Mouse (Mus musculus) adrenal gland, postnatal 14 days (tissue): ENCODE measurements around the gene Pcyox1. TPM values are rescaled to one million over a fixed set of nuclear protein-coding genes. Genes with fewer than 3 reads are reported as not detected.
"Not testable (repeated sequence)": the region's sequence is repeated elsewhere in the genome, so short reads cannot be mapped to it uniquely, and the experiment has no call there.

Experiments
- DNase-seq: peaks from one replicate; pipeline ENCODE4 v3.0.0; 2021; ENCODE audit warnings: mixed read lengths
- total RNA-seq: library from RNA; stranded (reverse); gene quantifications from 2 replicates; pipeline ENCODE4 v1.2.3, GENCODE M21; 2021

The Pcyox1 gene
- total RNA-seq, 1 experiment from 2014 or later = 151 TPM

- DNase-seq = peak; percentile 90
Observed at GRCm38 (mm10) chr6:86366125-86366852, 30.7 kb downstream of the Pcyox1 start.

DNA sequence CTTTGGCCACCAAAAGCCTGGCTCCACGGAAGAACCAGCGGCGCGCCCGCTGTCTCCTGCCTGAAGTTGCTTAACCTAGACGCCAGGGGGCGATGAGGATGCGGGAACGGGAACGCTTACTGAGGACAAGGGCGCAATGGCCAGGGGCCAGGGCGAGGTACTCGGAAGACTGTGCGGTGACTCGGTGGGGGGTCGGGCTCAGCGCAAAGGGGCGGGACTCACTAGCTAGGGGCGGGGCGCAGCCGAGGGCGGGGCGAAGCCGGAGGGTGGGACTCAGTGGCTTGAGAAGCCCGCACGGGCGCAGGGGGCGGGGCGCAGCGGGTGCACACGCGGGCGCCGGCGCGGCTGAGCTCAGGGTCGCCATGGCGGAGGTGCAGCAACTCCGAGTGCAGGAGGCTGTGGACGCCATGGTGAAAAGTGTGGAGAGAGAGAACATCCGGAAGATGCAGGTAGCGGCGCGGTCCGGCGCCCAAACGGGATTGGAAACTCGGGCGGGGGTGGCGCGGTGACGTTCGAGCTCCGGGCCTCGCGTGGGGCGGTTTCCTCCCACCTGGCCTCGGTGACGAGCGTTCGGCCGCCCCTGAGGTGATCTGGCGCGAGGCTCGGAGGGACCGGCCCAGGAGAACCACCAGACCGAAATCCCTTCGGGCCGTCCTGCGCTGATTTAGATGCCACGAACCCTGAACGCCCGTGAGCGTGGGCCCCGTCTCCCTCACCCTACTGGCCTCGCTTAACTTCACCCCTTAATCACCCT, 31.4 kb downstream of the Pcyox1 start, which contains the start of gene Fam136a:
Fam136a (plus strand) TSS at position 276 of the 754 bp plus-strand sequence.
- peak; percentile 99 for DNase-seq

DNA sequence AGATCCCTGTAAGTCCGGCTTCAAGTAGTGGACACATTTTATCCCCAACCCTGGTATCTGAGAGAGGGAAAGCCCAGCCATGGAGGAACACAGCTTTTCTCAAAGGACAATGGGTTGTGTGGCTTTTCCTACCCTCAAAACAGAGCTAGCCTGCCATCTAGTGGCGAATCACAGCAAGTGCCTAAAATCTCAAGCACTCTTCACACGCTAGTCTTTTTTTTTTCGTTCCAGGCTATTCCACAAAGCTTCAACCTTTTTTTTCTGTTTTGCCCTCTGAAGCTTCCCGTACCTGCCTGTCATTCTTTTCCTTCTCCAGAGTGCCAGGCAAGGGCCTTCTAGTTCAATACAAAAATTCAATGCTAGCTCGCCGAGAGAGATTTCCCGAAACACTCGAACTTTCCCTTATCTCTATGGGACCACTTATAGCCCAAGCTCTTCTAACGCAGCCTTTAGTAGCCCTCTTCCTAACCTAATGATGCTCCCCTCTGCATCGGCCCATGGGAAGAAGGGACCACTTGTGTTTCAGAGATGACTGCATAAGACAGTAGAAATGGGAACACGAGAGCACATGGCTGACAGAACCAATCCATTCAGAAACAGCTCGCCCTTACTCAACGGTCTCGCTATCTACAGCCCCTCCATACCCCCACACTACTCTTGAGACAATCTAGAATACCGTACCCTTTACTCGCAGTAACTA, 32.4 kb downstream of the Pcyox1 start:
- peak; percentile 87 for DNase-seq

- DNase-seq = no peak
Observed at GRCm38 (mm10) chr6:86361373-86361772, 35.6 kb downstream of the Pcyox1 start.

GRCm38 (mm10) chr6:86360691-86361090, 36.3 kb downstream of the Pcyox1 start:
- peak; percentile 49 for DNase-seq

DNA sequence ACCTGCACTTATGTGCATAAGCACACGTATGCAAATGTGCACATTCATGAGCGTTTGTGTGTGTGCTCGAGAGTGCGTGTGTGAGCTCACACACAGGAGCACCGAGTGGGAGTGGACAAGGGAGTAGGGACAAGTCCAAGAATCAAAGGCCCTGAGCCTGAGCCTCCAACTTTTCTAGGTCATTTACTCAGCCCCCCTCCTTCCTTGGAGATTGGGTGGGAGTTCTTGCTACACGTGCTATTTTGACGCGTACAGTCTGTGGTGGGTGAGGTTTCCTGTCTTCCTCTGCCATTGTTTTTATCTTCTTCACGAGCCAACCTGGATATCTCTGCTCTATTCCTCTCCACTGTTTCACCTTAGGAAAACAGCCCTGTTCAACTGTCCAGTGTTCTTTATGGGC, 40.0 kb downstream of the Pcyox1 start:
- no peak for DNase-seq

DNA sequence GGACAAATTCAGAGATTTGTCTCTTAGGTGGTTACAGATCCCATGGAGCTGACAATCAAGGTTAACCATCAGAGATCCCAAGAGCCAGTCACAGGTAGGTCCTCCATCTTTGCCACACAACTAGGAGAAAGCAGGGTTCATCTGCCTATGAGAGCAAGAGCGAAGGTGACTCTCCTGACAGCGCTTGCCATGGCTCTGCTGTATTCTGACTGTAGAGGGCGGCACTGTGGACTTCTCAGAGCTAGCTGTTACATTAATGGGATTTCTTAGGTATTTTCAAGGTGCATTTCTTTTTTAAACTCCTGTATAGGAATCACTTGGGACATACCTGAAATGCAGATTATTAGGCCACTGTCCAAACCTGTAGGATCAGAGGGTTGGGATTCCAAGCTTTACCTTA, 42.0 kb downstream of the Pcyox1 start:
- DNase-seq = no peak

- DNase-seq = peak; percentile 52
Observed at GRCm38 (mm10) chr6:86349257-86349656, 47.7 kb downstream of the Pcyox1 start.

- DNase-seq = no peak
Observed at GRCm38 (mm10) chr6:86346063-86346462, 50.9 kb downstream of the Pcyox1 start.

DNA sequence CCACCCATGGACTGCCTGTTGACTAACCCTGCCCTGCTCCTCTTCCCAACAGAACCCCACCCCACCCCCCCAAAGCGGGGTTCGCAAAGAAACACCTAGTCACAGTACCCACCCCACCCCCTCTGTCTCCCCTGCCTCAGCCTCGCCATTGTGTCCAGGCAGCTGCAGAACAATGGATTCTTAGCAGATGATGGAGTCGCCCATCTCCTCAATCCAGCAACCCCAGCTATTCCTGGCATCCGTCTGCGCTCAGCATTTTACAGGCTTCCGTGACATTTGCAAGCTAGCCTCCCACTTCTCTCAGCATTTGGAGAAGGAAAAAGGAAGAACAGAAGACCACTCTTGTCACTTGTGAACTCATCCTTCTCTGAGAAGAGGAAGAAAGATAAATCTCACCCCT, 53.3 kb downstream of the Pcyox1 start:
- DNase-seq = no peak

DNA sequence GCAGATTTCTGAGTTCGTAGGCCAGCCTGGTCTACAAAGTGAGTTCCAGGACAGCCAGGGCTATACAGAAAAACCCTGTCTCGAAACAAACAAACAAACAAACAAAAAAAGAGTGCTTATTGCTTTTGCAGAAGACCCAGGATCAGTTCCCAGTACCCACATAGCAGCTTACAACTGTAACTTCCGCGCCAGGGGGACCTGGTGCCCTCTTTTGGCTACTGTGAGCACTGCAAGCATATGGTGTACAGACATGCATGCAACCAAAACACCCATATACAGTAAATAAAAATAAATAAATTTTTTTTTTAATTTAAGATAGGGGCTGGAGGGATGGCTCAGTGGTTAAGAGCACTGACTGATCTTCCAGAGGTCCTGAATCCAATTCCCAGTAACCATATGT, 60.6 kb downstream of the Pcyox1 start:
- not testable (repeated sequence) for DNase-seq

Other genes starting within 250 kb of the Pcyox1 start
- 7.7 and 9.7 TPM in 2 replicates for gene Tgfa, start 201.9 kb downstream of the Pcyox1 start, total RNA-seq
- gene Fam136a, start 31.5 kb downstream of the Pcyox1 start, total RNA-seq = 84.9 and 89.9 TPM in 2 replicates
- 248 and 268 TPM in 2 replicates for gene Snrpg, start 25.9 kb downstream of the Pcyox1 start, total RNA-seq
- gene Tia1, start 7.1 kb upstream of the Pcyox1 start, total RNA-seq = 48.8 and 69.5 TPM in 2 replicates
- gene Gm44790, start 29.5 kb upstream of the Pcyox1 start, total RNA-seq = 0.78 TPM in 1 of 2 replicates, not detected in the other
- 15.6 and 16.4 TPM in 2 replicates for gene C87436, start 41.2 kb upstream of the Pcyox1 start, total RNA-seq
- gene Pcbp1, start 129.2 kb upstream of the Pcyox1 start, total RNA-seq = 260 TPM in 2 replicates
- 0.41 TPM in 1 of 2 replicates, not detected in the other for gene Asprv1, start 231.0 kb upstream of the Pcyox1 start, total RNA-seq